Mouse (Mus musculus) embryo, embryonic 11.5 days (tissue): ENCODE data around the gene Ucp1.

ENCODE experiments used
- DNase-seq: peaks from one replicate; pipeline ENCODE4 v3.0.0-alpha.2; 2012; ENCODE audit warnings: low read depth, low spot score

Ucp1 gene

DNA sequence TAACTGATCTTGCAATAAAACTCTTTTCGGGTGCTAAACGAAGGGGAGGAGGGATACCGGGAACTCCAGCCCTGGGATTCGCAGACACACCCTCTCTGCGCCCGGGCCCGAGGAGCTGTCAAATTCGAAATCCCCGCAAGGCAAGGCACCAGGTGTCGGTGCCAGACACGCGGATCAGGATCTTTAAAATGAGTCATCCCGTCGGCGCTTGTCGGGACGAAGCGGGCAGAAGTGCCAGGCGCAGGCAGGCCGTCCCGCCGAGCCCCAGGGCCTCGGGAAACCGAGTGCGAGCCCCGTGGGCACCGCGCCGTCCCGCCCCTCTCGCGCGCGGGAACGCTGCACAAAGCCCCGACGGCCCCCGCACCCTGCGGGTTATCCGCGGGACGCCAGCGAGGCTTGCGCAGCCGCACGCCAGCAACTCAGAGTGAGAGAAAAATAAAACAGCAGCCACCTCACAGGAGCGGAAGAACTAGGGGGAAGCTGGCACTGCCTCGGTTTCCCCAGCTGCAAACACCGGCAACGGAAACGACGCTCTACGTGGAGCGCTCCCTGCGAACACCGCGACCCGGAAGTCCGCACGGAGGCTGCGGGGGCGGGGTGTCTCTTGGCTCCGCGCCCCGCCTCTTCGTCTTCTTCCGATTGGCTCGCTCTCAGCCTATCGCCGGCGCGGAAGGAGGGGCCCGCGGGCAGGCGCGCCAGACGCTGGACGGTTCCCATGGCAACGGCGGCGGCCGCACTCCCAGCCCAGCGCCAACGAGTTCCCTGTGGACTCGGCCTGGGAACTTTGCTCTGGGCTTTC, 41.9 kb downstream of the Ucp1 start, which contains the start of gene Elmod2:
Gene Elmod2, minus strand, starts transcription at position 588 of the 799 bp plus-strand sequence.
- peak; percentile 91 for DNase-seq

DNA sequence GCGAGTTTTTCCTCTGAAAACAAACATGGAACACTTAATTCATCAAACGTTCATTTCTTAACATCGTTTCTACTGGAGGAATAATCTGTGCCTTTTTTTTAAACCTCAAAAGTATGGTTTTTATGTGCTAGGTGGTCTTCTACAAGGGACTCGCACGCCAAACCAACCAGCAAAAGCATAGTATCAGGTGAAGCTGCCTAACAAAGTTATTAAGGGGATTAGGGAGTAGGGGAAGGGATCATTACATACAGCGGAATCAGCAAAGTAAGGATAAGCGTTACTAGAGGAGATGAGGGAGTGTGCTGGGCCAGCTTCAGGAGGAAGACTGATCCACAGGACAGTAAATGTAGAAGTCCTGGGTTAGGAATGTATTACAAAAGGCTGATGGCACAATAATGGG, 42.7 kb downstream of the Ucp1 start:
- DNase-seq = no peak

DNA sequence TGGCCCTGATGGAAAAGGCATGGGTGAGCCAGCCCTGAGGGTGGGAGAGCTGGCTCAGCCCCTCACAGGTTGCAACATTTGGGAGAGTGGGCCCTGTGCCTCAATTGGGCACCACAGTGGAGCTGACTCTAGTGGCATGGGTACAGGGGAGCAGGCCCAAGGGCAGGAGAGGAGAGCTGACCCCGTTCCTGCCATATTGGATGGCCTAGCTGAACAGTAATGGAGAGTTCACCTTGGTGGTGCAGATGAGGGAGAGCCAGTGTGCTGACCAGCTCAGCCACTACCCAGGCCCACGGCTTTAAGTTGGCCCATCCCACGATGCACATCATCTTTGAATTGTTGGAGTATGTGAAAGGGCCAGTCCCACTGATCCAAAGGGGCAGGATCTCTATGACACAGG, 51.9 kb downstream of the Ucp1 start:
- DNase-seq = no peak

DNA sequence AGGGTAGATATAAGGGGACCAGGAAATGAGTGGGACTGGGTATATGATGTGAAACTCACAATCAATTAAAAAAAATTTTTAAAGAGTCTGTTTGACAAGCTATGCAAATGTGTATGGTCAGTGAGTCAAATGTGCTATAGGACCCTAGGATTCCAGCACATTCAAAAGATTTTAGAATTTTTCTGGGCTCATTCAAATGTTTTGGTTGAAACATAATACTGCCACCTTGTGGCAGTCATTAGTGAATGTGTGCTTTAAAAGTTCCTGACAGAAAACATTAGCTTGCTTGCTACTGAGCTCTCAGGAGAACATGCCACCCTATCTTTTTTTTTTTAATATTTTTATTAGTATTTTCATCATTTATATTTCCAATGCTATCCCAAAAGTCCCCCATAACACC, 52.5 kb downstream of the Ucp1 start:
- peak; percentile 9 for DNase-seq
